Mouse (Mus musculus) testis, postnatal 10 days (tissue): ENCODE results near the gene Nrbp1.

ENCODE experiments used
- DNase-seq: peaks from one replicate; pipeline ENCODE4 v3.0.0; 2021; ENCODE audit warnings: low spot score

Gene Nrbp1

GRCm38 (mm10) chr5:31267686-31268085 is 27.0 kb downstream of the Nrbp1 start:
- DNase-seq: no peak

- DNase-seq: no peak
Observed at GRCm38 (mm10) chr5:31273018-31273417, 32.4 kb downstream of the Nrbp1 start.

GRCm38 (mm10) chr5:31279245-31279988 is 38.8 kb downstream of the Nrbp1 start:
- no peak for DNase-seq

- no peak for DNase-seq
Observed at GRCm38 (mm10) chr5:31288225-31288624, 47.6 kb downstream of the Nrbp1 start.

- DNase-seq: no peak
Observed at GRCm38 (mm10) chr5:31288655-31289054, 48.0 kb downstream of the Nrbp1 start.

- DNase-seq: no peak
Observed at GRCm38 (mm10) chr5:31289626-31290230, 49.1 kb downstream of the Nrbp1 start.

- peak; percentile 95 for DNase-seq
Observed at GRCm38 (mm10) chr5:31290521-31291360, 50.1 kb downstream of the Nrbp1 start, which contains the start of gene Ift172. Ift172 (minus strand) TSS chr5:31291116.

GRCm38 (mm10) chr5:31291361-31291688 is 50.7 kb downstream of the Nrbp1 start:
- no peak for DNase-seq

GRCm38 (mm10) chr5:31294964-31295605 is 54.4 kb downstream of the Nrbp1 start:
- DNase-seq: no peak

GRCm38 (mm10) chr5:31295606-31296141 is 55.0 kb downstream of the Nrbp1 start, which contains the start of gene Fndc4:
Fndc4 (minus strand) TSS chr5:31296080.
- DNase-seq: peak; percentile 58

GRCm38 (mm10) chr5:31297047-31297757 is 56.5 kb downstream of the Nrbp1 start, which contains the start of gene Gckr:
Gckr (plus strand) TSS chr5:31297443.
- DNase-seq: no peak

GRCm38 (mm10) chr5:31297981-31298380 is 57.3 kb downstream of the Nrbp1 start:
- DNase-seq: no peak

- no peak for DNase-seq
Observed at GRCm38 (mm10) chr5:31298486-31298885, 57.8 kb downstream of the Nrbp1 start.
